Mouse (Mus musculus): ENCODE results near the gene Wdr5b.

The Wdr5b gene

DNA sequence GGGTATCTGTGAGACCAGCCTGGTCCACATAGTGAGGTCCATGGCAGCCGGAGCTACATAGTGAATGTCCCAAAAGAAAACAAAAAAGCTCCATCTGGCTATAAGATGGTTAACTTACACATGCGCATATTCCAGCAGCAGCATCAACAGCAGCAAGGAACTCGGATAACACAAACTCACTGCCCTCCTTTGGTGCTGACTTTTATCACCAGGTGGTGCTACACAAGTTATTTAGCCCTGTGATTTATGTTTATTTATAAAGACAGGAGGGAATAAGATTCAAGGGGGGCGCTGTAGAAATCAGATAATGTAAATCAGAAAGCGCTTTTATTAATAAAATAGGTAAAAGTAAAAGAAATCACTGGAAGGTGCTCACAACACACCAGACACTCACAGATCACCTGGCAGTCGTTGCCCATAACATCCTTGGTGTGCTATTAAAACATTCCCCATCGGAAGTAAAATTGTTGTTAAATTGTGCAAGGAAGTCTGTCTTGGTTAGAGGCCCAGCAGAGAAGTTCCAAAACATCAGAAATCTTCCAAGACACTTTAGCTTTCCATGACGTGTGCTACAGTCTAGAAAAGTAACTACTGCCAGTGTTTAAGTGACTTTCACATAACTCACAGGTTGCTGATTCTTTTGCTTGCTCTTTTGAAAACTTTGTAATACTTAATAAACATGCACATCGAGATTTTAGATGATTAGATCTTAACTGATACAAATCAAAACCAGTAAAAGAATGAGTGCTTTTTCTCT lies 29.0 kb downstream of the Wdr5b start:
- no peak for ATAC-seq (ENCODE audit: insufficient number of reproducible peaks, low FRiP score, low TSS enrichment)

DNA sequence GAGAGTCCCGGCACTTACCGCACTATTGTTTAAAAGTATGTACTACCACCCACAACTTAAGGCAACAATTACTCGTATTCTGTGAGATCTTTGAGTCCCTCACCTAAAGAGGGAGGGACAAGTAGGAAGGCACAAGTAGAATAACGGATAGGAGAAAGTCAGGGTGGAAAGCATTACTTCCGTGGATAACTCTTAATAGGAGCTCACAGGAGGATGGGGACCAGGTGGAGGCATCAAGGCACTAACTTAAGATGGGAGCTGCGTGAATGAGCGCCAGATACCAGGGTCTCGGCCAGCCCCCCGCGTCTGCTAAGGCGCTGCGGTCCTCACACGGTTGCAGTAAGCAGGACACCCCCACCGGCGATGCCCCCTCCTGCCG lies 30.1 kb downstream of the Wdr5b start:
- no peak; the same call in 1 of the 2 replicates for ATAC-seq (ENCODE audit: insufficient number of reproducible peaks, low FRiP score, low TSS enrichment)

DNA sequence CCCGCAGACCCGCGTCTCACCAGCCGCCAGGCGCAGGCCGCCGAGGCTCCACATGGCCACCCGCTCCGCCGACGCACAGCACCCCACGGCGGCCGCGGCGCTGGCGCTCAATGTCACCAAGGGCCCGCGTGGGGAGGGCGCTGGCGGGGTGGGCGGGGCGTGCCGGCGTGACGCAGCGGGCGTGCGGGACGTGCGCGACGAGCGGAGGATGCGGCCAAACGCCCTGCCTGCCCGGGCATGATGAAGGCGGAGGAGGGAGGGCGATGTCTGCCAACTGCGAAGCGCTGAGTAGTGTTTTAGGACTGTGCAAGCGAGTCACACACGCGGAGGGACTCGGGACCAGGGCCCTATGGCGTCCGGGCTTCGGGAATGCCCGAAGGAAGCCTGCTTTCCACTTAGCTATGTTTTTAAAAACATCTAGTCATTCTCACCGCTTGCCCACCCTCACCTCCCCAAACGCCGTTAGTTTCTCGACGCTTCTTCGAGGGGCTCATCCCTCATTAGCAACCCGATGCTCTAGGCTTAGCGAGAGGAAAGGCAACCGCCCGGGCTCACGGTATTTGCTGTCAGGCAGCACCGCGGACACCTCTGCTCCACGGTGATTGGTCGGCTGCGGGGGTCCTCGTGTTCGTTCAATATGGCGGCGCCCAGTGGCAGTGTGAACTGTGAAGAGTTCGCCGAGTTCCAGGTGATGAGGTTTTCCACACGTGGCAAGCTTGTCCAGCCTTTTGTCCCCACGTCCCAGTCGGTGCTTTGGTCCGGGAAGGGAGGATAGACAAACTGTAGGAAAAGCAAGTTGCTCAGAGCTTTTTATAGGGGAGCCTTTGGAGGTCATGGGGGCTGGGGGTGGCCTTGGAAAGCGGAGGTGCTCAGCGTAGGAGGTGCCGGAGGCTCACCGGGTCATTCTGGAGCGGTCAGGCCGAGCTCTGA lies 30.7 kb downstream of the Wdr5b start, which contains the start of the genes Fam162a and Ccdc58:
Gene Fam162a, minus strand, starts transcription at position 145 of the 930 bp plus-strand sequence.
Gene Ccdc58, plus strand, starts transcription at position 236 of the 930 bp plus-strand sequence.
- peak; percentile 91 for ATAC-seq (ENCODE audit: insufficient number of reproducible peaks, low FRiP score, low TSS enrichment)

DNA sequence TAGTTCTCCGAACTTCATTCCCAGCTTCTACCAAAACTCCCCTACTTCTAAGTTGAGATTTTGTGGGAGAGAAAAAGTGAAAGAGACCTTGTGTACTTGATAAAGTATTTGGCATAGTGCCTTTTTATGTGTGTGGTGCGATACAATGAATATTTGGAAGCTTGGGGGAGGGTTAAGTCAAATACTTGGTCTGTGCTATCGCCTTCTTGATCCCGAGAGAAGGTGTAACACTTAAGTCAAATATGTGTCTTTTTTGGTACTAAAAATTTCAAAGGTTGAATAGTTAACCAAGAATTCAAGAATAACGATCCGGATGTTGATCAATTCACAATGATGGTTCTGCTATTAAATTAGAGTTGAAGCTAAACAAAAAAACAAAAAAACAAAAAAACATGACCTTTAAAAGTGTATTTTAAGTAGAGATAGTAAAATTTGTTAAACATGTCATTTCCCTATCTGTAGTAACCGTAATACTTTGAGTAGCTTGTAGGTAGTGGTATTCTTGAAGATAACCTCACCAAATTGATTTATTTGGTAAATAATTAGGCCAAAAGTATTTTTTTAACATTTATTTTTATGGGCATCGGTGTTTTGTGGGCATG lies 31.5 kb downstream of the Wdr5b start:
- ATAC-seq (ENCODE audit: insufficient number of reproducible peaks, low FRiP score, low TSS enrichment), result no peak

DNA sequence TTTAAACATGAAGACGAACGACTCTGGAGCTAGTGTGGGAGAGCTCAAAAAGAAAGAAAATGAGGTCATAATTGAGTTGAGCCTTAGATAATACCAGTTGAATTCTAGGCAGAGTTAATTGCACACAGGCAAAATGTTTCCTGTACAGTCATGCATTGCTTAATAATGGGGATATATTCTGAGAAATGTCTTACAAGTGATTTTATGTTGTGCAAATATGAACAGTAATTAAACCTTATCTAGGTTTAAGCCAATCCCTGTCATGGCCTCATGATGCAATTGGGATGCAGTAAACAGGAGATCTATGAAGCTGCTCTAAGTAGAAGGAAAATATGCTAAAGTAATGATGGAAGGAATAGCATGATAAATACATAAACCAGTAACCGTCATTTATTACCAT lies 33.8 kb downstream of the Wdr5b start:
- no peak for ATAC-seq (ENCODE audit: insufficient number of reproducible peaks, low FRiP score, low TSS enrichment)

DNA sequence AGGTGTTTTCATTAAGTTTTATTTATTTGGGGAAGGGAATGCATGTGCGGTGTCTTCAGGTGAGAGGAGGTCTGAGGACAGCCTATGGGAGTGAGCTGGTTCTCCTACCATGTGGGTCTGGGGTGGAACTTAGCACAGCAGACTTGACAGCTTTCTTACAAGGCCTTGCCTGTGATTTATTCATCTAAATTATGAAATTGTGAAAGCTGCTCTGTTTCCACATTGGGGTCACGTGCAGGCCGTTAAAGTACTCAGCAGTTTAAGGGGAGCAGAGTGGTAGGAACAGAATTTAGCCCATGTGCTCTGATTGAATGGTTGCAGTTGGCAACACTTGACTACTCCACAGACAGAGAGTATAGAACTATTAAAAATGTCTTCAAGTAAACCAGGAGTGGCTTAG lies 38.9 kb downstream of the Wdr5b start:
- no peak for ATAC-seq (ENCODE audit: insufficient number of reproducible peaks, low FRiP score, low TSS enrichment)

DNA sequence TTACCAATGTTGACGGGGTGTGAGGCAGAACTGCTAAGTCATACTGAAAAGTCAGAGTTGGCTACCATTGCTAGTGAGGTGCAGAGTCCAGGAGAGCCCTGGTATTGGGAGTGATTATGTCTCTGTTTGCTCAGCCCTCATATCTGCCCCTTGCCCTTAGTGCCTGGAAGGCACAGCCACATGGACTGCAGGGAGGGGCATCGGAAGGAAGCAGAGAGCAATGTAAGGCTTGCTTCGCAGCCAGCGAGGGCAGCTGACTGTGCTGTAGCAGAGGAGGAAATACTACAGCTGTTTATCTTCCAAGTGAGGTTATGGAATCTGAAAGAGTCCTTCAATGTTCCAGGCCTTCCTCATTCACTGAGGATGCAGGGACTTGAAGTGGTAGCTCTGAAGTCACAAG lies 46.9 kb downstream of the Wdr5b start:
- ATAC-seq (ENCODE audit: insufficient number of reproducible peaks, low FRiP score, low TSS enrichment), result no peak

DNA sequence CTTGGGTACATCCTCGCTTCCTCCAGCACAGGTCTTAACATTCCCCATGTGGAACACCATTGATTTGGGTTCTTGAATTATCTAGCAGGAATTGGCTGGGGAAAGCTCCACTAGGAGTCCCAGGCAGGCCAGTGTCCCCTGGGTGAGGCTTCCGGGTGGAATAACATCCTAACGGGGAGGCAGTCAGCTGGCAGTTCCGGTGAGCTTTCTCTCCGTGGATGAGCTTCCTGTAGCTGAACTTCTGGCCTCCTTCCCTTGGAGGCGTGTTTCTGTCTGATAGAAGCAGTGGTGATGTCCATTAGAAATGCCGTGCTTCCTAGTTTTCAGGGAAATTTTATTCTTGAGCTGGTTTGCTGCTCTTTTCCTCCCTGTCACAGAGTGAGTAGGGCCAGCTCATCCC lies 48.1 kb downstream of the Wdr5b start:
- no peak for ATAC-seq (ENCODE audit: insufficient number of reproducible peaks, low FRiP score, low TSS enrichment)

DNA sequence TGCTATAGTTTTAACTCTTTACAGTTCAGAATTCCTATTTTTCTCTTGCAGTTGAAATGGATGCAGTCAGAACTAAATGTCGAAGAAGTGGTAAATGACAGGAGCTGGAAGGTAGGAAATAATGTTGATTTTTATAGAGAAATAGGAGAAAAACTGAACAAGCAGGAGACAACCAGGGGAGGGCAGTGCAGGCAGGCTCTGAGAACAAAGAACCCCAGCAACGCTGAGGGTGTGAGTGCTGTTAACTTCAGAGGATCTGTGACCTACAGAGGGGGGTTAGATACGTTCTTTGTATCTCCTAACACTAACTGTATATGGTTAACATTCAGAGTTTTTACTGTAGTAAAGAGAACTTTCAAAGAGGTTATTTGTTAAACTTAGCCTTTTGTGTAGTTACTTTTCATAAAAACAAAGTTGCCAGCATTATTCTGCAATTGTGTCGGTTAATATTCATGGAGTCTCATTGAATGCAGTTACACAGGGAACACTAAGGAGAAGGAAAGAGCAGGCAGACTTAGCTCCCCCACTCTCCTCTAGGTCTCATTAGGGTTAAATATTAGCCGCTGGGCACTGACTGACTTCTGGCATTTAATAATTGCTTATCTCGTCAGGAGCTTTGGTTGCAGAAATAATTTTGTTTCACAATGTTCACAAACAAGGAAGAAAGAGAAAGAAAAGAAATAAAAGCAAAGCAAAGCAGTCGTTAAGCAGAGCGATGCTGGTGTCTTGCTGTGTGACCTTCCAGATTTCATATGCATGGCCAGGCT lies 49.0 kb downstream of the Wdr5b start:
- no peak for ATAC-seq (ENCODE audit: insufficient number of reproducible peaks, low FRiP score, low TSS enrichment)

DNA sequence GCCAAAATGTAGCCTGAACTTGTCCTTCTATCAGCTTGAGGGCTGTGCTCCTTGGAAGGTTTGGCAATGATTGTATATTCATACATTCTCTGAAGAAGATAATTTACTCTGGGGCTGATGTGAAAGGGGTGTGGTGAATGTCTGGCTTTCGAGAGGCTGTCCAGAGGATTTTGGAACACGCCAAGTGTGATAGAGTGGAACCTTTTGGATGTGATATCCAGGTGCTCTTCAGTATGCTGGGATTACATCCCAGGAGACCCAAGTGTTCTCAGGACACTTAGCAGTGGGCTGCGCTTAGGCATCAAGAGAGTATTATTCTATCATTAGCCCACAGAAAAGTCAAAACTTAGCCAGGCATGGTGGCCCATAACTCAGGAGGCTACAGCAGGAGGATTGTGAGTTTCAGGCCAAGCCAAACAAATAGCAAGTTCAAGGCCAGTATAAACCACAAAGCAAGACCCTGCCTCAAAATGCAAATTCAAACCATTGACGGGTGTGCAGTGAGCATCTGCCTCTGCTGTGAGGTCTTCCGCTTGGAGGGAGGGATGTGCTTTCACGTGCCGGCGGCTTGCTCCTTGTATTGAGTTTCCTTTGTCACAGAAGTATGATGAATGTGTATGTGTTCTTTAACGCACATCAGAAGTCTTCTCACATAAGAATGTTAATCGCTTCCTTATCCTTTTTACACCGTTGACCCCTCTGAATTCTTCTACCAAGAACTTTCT lies 50.0 kb downstream of the Wdr5b start:
- ATAC-seq (ENCODE audit: insufficient number of reproducible peaks, low FRiP score, low TSS enrichment), result no peak
